Mouse (Mus musculus): ENCODE results near the gene Mapk12.

DNA sequence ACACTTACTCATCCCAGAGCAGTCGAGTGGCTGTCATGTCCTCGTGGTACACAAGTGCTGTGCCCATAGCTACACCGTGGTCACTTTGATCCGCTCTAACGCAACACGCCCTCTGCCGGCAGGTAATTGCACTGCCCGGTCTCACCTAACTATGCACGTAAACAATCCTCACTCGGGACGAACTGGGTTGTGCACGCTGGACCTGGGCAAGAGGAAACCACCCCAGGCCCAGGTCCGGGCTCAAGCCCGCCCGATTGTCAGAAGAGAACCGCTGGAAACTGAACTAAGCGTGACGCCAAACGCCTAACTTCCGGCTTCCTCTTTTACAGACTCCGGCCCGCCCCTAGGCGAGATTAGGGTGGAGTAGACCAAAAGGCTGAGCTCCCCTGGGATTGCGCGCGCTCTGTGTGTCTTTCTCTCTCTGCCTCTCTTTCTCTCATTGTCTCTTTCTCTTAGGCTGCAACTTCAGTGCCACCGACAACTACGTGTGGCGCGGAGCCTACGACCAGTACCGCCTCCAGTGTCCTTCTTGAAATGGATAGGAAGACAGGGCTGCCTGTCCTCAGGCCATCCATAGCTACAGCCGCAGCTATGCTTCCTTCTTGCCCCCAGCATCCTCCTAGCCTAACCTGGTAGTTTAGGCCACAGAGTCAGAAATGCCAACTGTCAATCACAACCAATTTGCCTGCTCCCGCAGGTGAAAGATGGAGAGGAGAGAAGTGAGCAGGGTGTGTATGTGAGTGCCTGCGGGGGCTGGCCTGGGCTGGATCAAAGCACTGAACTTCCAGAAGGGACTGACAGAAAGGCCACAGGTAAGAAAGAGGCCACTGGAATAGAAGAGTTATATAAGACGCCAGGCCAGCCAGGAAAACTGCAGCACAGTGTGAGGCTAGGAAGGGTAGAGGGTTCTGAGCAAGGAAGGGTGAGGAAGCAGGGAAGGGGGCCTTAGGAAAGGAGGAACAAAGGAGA, 11.8 kb downstream of the Mapk12 start, which contains the start of gene Hdac10:
- TF ChIP-seq CTCF (IDR thresholded peaks at IDR 0.05; ENCODE audit: borderline replicate concordance, insufficient read depth, low read length) (peak; percentile 97), POLR2A (IDR thresholded peaks at IDR 0.05; ENCODE audit: low read depth, low read length) (peak; percentile 79)

Measured in embryonic fibroblast, embryonic 13.5 days (primary cell).